Mouse (Mus musculus) lung, postnatal 0 days (tissue): ENCODE data around the gene Tuba3a.

Source experiments
- CTCF ChIP-seq: IDR thresholded peaks from 2 replicates; pipeline ENCODE4 v1.5.1; 2016; ENCODE audit warnings: antibody characterized with exemption, mild to moderate bottlenecking
- EP300 ChIP-seq: IDR thresholded peaks from 2 replicates; pipeline ENCODE4 v1.6.1; 2016; ENCODE audit warnings: antibody characterized with exemption, mild to moderate bottlenecking, control low read depth

DNA sequence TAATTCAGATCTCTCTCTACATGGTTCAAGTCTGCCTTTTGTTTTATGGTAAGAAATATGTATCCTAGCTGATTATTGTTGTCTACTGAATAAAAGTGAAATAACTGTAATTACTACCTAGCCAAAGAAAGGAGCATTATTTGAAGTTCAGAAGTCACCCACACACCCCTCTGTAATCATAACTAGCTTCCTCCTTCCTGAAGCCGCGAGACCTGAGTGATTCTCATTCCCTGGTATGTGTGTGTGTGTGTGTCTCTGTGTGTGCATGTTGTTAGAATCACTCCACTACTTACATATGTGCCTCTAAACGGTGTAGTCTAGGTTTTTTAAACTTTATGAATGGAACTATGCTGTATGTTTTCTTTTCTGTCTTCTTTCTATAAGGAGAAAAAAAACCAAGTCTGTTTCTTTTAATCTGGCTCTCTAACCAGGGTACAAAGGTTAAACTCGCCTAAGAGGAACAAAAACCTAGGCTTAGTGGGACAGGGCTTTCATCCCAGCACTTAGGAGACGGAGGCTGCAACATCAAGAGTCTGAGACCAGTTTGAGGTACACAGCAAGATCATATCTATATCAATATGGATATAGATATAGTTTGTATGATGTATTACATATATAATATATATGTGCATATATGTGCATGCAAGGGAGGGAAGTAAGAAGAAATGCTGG, 11.4 kb upstream of the Tuba3a start:
- TF ChIP-seq EP300 (no peak), CTCF (no peak)
